Mouse (Mus musculus): ENCODE measurements around the gene Gm47996. TPM values are rescaled to one million over a fixed set of nuclear protein-coding genes. Genes with fewer than 3 reads are reported as not detected.
"Not testable (repeated sequence)": the region's sequence is repeated elsewhere in the genome, so short reads cannot be mapped to it uniquely, and the experiment has no call there.

The Gm47996 gene
- total RNA-seq (2021): under 1 TPM in 1 of 2 experiments, not detected in 1; 0.31 TPM
- long read RNA-seq, experiment 1: 0 reads
- long read RNA-seq, experiment 2: 0 reads

DNA sequence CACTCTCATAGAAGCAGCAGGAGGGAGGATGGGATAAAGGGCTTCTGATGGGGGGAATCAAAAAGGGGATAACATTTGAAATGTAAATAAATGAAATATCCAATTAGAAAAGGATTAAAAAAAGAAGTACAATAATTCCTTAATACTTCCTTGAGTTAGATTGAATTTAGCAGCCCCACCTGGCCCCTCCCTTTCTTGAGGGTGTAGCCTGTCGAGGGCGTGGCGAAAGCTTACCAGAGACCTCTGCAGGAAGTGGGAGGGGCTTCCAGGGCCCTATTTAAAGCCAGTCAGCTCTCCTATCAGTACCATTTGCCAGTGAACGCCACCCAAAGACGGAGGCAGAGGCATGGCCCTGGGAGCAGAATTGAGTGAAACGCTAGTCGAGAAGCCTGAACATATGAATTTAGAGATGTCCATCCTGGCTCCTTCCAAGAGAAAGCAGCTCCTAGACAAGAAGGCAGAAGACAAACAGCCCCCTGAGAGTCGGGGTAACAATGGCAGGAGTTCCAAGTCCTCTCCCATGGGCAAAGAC lies at the start of gene Gm47996:
TSS of gene Gm47996 (plus strand) at position 308 of the 532 bp plus-strand sequence.
- intact Hi-C loops (cut with DNase I); DNase-seq: not testable (repeated sequence)

- DNase-seq: no peak
- intact Hi-C loops (cut with DNase I): no loop called here
Observed at GRCm38 (mm10) chr1:151166031-151166430, 43.9 kb upstream of the Gm47996 start.

- DNase-seq: no peak
- intact Hi-C loops (cut with DNase I): no loop called here
Observed at GRCm38 (mm10) chr1:151167297-151168047, 42.5 kb upstream of the Gm47996 start.

- DNase-seq: no peak
- intact Hi-C loops (cut with DNase I): no loop called here
Observed at GRCm38 (mm10) chr1:151168637-151169036, 41.3 kb upstream of the Gm47996 start.

GRCm38 (mm10) chr1:151171572-151172461 lies 38.1 kb upstream of the Gm47996 start:
- intact Hi-C loops (cut with DNase I): no loop called here
- no peak for DNase-seq

GRCm38 (mm10) chr1:151177030-151177936 lies 32.6 kb upstream of the Gm47996 start:
- no peak for DNase-seq
- intact Hi-C loops (cut with DNase I): no loop called here

DNA sequence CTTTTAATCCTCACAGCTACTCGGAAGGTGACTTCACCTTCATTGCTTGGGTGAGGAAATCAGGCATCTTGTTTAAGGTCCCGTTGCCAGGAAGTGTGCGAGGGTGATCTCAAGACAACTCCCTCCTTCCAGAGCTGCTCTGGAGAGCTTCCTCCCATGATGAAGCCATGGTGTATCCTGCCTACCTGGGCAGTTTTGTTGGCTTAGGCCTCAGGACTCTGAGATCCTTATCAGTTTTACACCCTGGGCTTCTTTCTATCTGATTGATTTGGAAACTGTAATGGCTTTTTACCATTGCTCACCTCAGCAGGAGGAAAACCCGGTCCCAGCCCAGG lies 32.0 kb upstream of the Gm47996 start:
- intact Hi-C loops (cut with DNase I): no loop called here

GRCm38 (mm10) chr1:151178505-151179083 lies 31.3 kb upstream of the Gm47996 start:
- intact Hi-C loops (cut with DNase I): no loop called here
- DNase-seq: no peak

More for the DNA sequence above, 32.0 kb upstream of the Gm47996 start:
- no peak for DNase-seq

GRCm38 (mm10) chr1:151180167-151180566 lies 29.8 kb upstream of the Gm47996 start:
- DNase-seq: no peak
- intact Hi-C loops (cut with DNase I): no loop called here

DNA sequence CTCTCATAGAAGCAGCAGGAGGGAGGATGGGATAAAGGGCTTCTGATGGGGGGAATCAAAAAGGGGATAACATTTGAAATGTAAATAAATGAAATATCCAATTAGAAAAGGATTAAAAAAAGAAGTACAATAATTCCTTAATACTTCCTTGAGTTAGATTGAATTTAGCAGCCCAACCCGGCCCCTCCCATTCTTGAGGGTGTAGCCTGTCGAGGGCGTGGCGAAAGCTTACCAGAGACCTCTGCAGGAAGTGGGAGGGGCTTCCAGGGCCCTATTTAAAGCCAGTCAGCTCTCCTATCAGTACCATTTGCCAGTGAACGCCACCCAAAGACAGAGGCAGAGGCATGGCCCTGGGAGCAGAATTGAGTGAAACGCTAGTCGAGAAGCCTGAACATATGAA lies 27.7 kb upstream of the Gm47996 start, which contains the start of gene Gm47985:
TSS of gene Gm47985 (plus strand) at position 272 of the 400 bp plus-strand sequence.
- intact Hi-C loops (cut with DNase I); DNase-seq: not testable (repeated sequence)

DNA sequence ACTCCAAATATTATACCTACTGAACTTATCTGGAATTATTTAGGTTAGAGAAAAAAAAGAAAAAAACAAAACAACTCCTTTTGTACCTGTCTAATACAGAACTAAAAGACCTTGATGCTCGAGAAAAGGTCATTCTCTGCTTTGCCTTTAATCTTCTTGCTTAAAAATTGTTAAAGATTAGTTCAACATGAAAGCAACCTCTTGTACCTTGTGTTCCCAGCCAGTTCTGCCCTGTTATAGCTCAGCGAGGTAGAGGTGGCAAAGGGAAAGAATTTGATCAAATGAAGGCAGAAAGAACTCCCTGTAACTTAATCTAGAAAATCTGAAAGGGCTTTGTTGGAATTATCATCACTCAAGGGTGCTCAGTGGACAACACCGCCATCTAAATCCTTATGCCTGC lies 23.7 kb upstream of the Gm47996 start:
- DNase-seq; intact Hi-C loops (cut with DNase I): not testable (repeated sequence)

- DNase-seq; intact Hi-C loops (cut with DNase I): not testable (repeated sequence)
Observed at GRCm38 (mm10) chr1:151186879-151187424, 23.0 kb upstream of the Gm47996 start.

GRCm38 (mm10) chr1:151188469-151188868 lies 21.5 kb upstream of the Gm47996 start:
- DNase-seq: no peak
- intact Hi-C loops (cut with DNase I): no loop called here

DNA sequence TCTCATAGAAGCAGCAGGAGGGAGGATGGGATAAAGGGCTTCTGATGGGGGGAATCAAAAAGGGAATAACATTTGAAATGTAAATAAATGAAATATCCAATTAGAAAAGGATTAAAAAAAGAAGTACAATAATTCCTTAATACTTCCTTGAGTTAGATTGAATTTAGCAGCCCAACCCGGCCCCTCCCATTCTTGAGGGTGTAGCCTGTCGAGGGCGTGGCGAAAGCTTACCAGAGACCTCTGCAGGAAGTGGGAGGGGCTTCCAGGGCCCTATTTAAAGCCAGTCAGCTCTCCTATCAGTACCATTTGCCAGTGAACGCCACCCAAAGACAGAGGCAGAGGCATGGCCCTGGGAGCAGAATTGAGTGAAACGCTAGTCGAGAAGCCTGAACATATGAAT lies 17.9 kb upstream of the Gm47996 start, which contains the start of gene Gm8947:
TSS of gene Gm8947 (plus strand) at position 302 of the 400 bp plus-strand sequence.
- DNase-seq; intact Hi-C loops (cut with DNase I): not testable (repeated sequence)

GRCm38 (mm10) chr1:151192739-151193138 lies 17.2 kb upstream of the Gm47996 start:
- intact Hi-C loops (cut with DNase I); DNase-seq: not testable (repeated sequence)

- intact Hi-C loops (cut with DNase I); DNase-seq: not testable (repeated sequence)
Observed at GRCm38 (mm10) chr1:151195986-151196385, 13.9 kb upstream of the Gm47996 start.

DNA sequence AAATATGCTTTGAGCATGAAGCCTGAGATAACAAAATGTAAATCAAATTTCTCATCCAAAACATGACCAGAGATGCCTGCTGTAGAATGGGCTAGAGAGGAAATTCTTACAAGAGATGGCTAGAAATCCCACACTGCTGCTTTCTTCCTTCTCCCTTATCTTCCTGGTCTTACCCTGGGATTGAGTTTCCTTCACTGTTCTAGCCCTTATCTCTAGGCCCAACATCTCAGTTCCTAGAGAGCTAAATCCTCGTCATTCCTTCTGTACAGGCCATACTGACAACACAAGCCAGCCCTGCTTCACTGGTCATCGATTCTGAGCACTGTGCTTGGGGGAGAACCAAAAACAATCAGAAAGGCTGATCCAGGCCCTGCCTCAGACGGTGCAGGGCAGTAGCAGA lies 13.2 kb upstream of the Gm47996 start:
- intact Hi-C loops (cut with DNase I); DNase-seq: not testable (repeated sequence)

GRCm38 (mm10) chr1:151198120-151198519 lies 11.8 kb upstream of the Gm47996 start, which contains the start of gene Gm47995:
Gm47995 (plus strand) TSS chr1:151198448.
- intact Hi-C loops (cut with DNase I); DNase-seq: not testable (repeated sequence)

GRCm38 (mm10) chr1:151200620-151201019 lies 9.3 kb upstream of the Gm47996 start:
- intact Hi-C loops (cut with DNase I); DNase-seq: not testable (repeated sequence)
